Mouse (Mus musculus) embryonic facial prominence, embryonic 13.5 days (tissue): ENCODE measurements around the gene Per1. TPM values are rescaled to one million over a fixed set of nuclear protein-coding genes. Genes with fewer than 3 reads are reported as not detected.

Source experiments
- ATAC-seq: fragments of 200-750 bp; cut with Nextera tagmentation; 2 replicates; pipeline ENCODE4 v1.8.0; 2017; ENCODE audit warnings: low read depth; ENCODE audit not compliant: insufficient number of reproducible peaks, insufficient read depth, low FRiP score, low TSS enrichment
- H3K27ac ChIP-seq: fragments of 300-500 bp; sonication (generic); 2 replicates; pipeline ENCODE4 v1.5.1; 2015; ENCODE audit warnings: moderate library complexity, mild to moderate bottlenecking, inconsistent platforms
- H3K27me3 ChIP-seq: fragments of 300-500 bp; sonication (generic); 2 replicates; pipeline ENCODE4 v1.6.1; 2015; ENCODE audit warnings: mild to moderate bottlenecking, inconsistent platforms
- H3K36me3 ChIP-seq: fragments of 300-500 bp; sonication (generic); 2 replicates; pipeline ENCODE4 v1.6.1; 2015; ENCODE audit warnings: mild to moderate bottlenecking, inconsistent platforms
- H3K4me1 ChIP-seq: fragments of 300-500 bp; sonication (generic); 2 replicates; pipeline ENCODE4 v1.6.1; 2015; ENCODE audit warnings: inconsistent platforms
- H3K4me2 ChIP-seq: fragments of 300-500 bp; sonication (generic); 2 replicates; pipeline ENCODE4 v1.6.1; 2015; ENCODE audit warnings: moderate library complexity, mild to moderate bottlenecking, inconsistent platforms
- H3K4me3 ChIP-seq: fragments of 300-500 bp; sonication (generic); 2 replicates; pipeline ENCODE4 v1.5.1; 2015; ENCODE audit warnings: mild to moderate bottlenecking, inconsistent platforms
- H3K9ac ChIP-seq: fragments of 300-500 bp; sonication (generic); 2 replicates; pipeline ENCODE4 v1.6.1; 2015; ENCODE audit warnings: mild to moderate bottlenecking, inconsistent platforms
- H3K9me3 ChIP-seq: fragments of 300-500 bp; sonication (generic); 2 replicates; pipeline ENCODE4 v1.6.1; 2016; ENCODE audit warnings: inconsistent platforms
- WGBS: fragments of 180-500 bp; shearing (Covaris S2); methylation state at CpG from one replicate; pipeline ENCODE4 v1.1.7; 2015; ENCODE audit warnings: mixed read lengths; 5-methylcytosine and 5-hydroxymethylcytosine counted together
- polyA plus RNA-seq: library from polyadenylated mRNA; unstranded; fragments of >200 nt; fragmentation: Nextera tagmentation; extraction: Ambion mirVana; gene quantifications from 2 replicates; pipeline ENCODE4 v1.2.1, GENCODE M21; 2015

Gene Per1
- polyA plus RNA-seq, 1 experiment from 2014 or later = 11.5 TPM

GRCm38 (mm10) chr11:69059357-69059974 lies 35.6 kb upstream of the Per1 start, which contains the start of gene Borcs6:
TSS of gene Borcs6 (plus strand) at chr11:69059717.
- Histone ChIP-seq H3K4me1 (peaks cover 30% of the 10 kb centered on the region), H3K27me3 (no peaks in the 10 kb centered on the region), H3K9ac (peak within 1 kb of the TSS; percentile 87), H3K4me3 (peak within 1 kb of the TSS; percentile 81), H3K9me3 (no peaks in the 10 kb centered on the region), H3K27ac (peak within 1 kb of the TSS; percentile 89), H3K36me3 (0 out of 2 replicates have a peak, but pooled peaks cover under 1% of the 10 kb centered on the region), H3K4me2 (peak within 1 kb of the TSS; percentile 84)
- WGBS = under 1% methylated on average over 64 of the region's 64 CpGs
- ATAC-seq = peak; percentile 91

DNA sequence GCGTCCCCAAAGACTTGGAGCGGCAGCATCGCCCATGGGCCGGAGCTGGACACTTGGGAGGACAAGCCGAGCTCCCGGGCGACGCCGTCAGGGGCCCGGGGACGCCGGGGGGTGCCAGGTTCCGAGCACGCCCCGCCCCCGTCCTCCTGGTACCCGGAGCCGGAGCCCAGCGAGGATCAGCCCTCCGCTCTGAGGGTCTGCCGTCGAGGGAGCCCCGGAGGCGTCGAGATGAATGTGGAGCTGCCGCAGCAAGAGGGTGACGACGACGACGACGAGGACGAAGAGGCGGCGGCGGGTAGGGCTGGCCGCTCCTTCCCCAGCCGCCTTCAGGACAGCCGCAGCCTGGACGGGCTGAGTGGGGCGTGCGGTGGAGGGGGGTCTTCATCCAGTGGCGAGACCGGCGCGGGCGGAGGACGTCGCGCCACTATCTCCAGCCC lies 35.0 kb upstream of the Per1 start:
- Histone ChIP-seq H3K4me2 (peak overlapping the region; percentile 84), H3K36me3 (no peaks in the 10 kb centered on the region), H3K27ac (peak overlapping the region; percentile 89), H3K4me3 (peak overlapping the region; percentile 81), H3K4me1 (peaks cover 34% of the 10 kb centered on the region), H3K9me3 (no peaks in the 10 kb centered on the region), H3K27me3 (no peaks in the 10 kb centered on the region), H3K9ac (peak overlapping the region; percentile 87)
- peak; percentile 24; the same call in 1 of the 2 replicates for ATAC-seq
- 0% methylated on average over 49 of the region's 49 CpGs for WGBS

DNA sequence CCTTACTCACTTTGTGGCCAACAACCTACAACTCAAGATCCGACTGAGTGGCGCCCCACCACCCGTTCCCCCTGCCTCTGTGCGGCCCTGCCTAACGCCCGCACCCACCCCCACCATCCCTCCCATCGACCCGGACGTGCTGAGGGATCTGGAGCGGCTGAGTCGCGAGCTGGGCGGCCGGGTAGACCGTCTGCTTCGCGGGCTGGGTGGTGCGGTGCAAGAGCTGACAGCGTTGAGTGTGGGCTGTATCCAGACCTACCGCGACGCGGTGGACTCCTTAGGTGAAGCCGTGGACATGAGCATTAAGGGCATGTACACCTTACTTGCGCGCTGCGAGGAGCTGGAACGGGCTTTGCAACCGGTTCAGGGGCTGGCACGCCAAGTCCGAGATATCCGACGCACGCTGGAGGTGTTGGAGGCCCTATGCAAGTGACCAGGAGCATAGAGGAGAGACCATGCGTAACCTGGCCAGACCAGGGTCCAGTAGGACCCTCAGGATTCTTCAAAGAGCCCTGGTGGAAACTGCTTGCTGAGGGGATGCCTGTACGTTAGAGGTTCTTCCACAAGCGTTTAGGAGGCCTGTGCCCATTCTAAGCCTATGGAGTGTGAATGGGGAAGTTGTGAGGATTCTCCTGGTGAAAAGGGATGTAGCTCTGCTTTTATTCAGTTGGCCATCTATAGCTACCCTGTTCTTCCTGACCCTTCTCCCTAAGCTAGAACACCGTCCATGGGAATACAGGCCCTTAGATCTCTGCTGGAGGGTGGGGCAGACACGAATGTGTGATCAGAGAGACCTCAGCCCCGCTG lies 34.4 kb upstream of the Per1 start:
- Histone ChIP-seq H3K4me1 (peaks cover 34% of the 10 kb centered on the region), H3K27ac (peak overlapping the region; percentile 89), H3K4me2 (peak overlapping the region; percentile 84), H3K4me3 (peak overlapping the region; percentile 81), H3K36me3 (no peaks in the 10 kb centered on the region), H3K9ac (peak overlapping the region; percentile 87), H3K9me3 (no peaks in the 10 kb centered on the region), H3K27me3 (no peaks in the 10 kb centered on the region)
- 2% methylated on average over 40 of the region's 40 CpGs for WGBS
- peak; percentile 8; the same call in 1 of the 2 replicates for ATAC-seq

DNA sequence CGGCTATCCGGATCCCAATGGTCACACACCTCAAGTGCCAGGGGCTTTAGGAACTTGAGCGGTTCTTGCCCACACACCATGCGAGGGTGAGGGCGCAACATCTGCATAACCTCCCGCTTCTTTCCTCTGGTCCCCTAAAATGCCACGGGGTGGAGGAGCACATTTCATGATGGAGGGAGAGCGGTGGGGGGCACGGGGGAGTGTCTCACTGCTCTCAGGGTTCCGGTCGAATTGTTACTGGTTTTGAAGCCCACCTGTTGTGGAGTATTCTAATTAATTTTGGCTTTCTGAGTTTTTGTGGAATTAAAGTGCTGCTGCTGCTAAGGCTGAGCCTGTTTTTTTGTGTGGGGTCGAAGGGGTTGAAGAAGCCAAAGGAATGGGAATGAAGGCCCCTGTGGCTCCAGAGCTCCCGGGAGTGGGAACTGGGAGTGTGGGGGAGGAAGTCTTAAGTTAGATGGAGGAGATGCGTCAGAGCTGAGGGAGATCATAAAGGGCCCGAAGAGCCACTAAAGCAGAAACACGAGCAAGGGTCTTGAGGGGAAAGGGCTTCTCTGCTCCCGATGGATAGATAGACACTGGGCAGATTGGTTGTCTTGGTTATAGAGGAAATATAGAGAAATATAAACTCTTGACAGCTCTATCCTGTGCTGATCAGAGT lies 33.6 kb upstream of the Per1 start:
- no peaks in the 10 kb centered on the region for H3K9me3 ChIP-seq
- peaks cover 40% of the 10 kb centered on the region for H3K4me1 ChIP-seq
- 9% methylated on average over 17 of the region's 17 CpGs for WGBS
- peak overlapping the region; percentile 81 for H3K4me3 ChIP-seq
- H3K4me2 ChIP-seq = peak overlapping the region; percentile 84
- no peak for ATAC-seq
- no peaks in the 10 kb centered on the region for H3K27me3 ChIP-seq
- no peak overlapping the region for H3K27ac ChIP-seq
- peak overlapping the region; percentile 87 for H3K9ac ChIP-seq
- no peaks in the 10 kb centered on the region for H3K36me3 ChIP-seq

- ATAC-seq = no peak
- no peaks in the 10 kb centered on the region for H3K36me3 ChIP-seq
- peak overlapping the region; percentile 78 for H3K4me3 ChIP-seq
- H3K9me3 ChIP-seq = no peaks in the 10 kb centered on the region
- under 1% methylated on average over 17 of the region's 17 CpGs for WGBS
- H3K27ac ChIP-seq = peak overlapping the region; percentile 64; the same call in 1 of the 2 replicates
- peaks cover 47% of the 10 kb centered on the region for H3K4me1 ChIP-seq
- H3K27me3 ChIP-seq = no peaks in the 10 kb centered on the region
- peak overlapping the region; percentile 84 for H3K4me2 ChIP-seq
- no peak overlapping the region for H3K9ac ChIP-seq
Observed at GRCm38 (mm10) chr11:69062194-69062760, 32.7 kb upstream of the Per1 start.

GRCm38 (mm10) chr11:69062761-69063224 lies 32.2 kb upstream of the Per1 start:
- H3K4me1 ChIP-seq = peaks cover 51% of the 10 kb centered on the region
- WGBS = under 1% methylated on average over 19 of the region's 19 CpGs

GRCm38 (mm10) chr11:69063413-69064201 lies 31.4 kb upstream of the Per1 start:
- peak overlapping the region; percentile 88 for H3K27ac ChIP-seq
- peak overlapping the region; percentile 84 for H3K4me2 ChIP-seq
- H3K36me3 ChIP-seq = no peaks in the 10 kb centered on the region
- H3K9me3 ChIP-seq = no peaks in the 10 kb centered on the region
- under 1% methylated on average over 31 of the region's 31 CpGs for WGBS
- H3K9ac ChIP-seq = peak overlapping the region; percentile 77
- H3K4me1 ChIP-seq = peaks cover 45% of the 10 kb centered on the region
- H3K27me3 ChIP-seq = no peaks in the 10 kb centered on the region
- H3K4me3 ChIP-seq = peak overlapping the region; percentile 78
- peak; percentile 34; the same call in 1 of the 2 replicates for ATAC-seq

More at GRCm38 (mm10) chr11:69062761-69063224, 32.2 kb upstream of the Per1 start:
- Histone ChIP-seq H3K36me3 (no peaks in the 10 kb centered on the region), H3K27ac (peak overlapping the region; percentile 84), H3K27me3 (no peaks in the 10 kb centered on the region), H3K9me3 (no peaks in the 10 kb centered on the region), H3K9ac (peak overlapping the region; percentile 67), H3K4me2 (peak overlapping the region; percentile 84), H3K4me3 (peak overlapping the region; percentile 78)
- no peak for ATAC-seq

GRCm38 (mm10) chr11:69064259-69065133 lies 30.5 kb upstream of the Per1 start:
- Histone ChIP-seq H3K9me3 (no peaks in the 10 kb centered on the region), H3K27ac (peak overlapping the region; percentile 88), H3K27me3 (no peaks in the 10 kb centered on the region), H3K4me3 (peak overlapping the region; percentile 78), H3K4me2 (peak overlapping the region; percentile 84), H3K36me3 (no peaks in the 10 kb centered on the region), H3K9ac (peak overlapping the region; percentile 77), H3K4me1 (peaks cover 42% of the 10 kb centered on the region)
- no peak for ATAC-seq
- WGBS = 43% methylated on average over 9 of the region's 9 CpGs

- H3K4me2 ChIP-seq = peak overlapping the region; percentile 89
- H3K9me3 ChIP-seq = no peaks in the 10 kb centered on the region
- no peak for ATAC-seq
- 0 out of 2 replicates have a peak overlapping the region, but pooled peaks have one; percentile 44 for H3K4me3 ChIP-seq
- 61% methylated on average over 3 of the region's 3 CpGs for WGBS
- no peak overlapping the region for H3K9ac ChIP-seq
- no peaks in the 10 kb centered on the region for H3K36me3 ChIP-seq
- H3K4me1 ChIP-seq = peaks cover 43% of the 10 kb centered on the region
- no peak overlapping the region for H3K27ac ChIP-seq
- H3K27me3 ChIP-seq = no peaks in the 10 kb centered on the region
Observed at GRCm38 (mm10) chr11:69065394-69065925, 29.6 kb upstream of the Per1 start.
